Mouse (Mus musculus) adrenal gland, adult 8-10 months (tissue): ENCODE data around the gene Zfand4. TPM values are rescaled to one million over a fixed set of nuclear protein-coding genes. Genes with fewer than 3 reads are reported as not detected.

ENCODE experiments used
- DNase-seq: peaks from one replicate; pipeline ENCODE4 v3.0.0; 2022
- total RNA-seq, 4 experiments: library from RNA; stranded (reverse); gene quantifications; 2 replicates each; pipeline ENCODE4 v1.2.4; 2022

Gene Zfand4
- total RNA-seq, 4 experiments from 2014 or later, result 1.2 to 3.1 (median 2.4) TPM

- no peak for DNase-seq
Observed at GRCm38 (mm10) chr6:116374618-116375017, 110.6 kb downstream of the Zfand4 start.

- DNase-seq, result no peak
Observed at GRCm38 (mm10) chr6:116378892-116379291, 114.9 kb downstream of the Zfand4 start.

Other genes with a start within 250 kb of the Zfand4 start
- gene Tmcc1, start 70.7 kb upstream of the Zfand4 start, total RNA-seq, result 10 to 100 TPM; 20.4 to 37.4 (median 27.8) TPM
- 10 to 100 TPM; 59.0 to 70.2 (median 63.3) TPM for gene Washc2, start 56.2 kb upstream of the Zfand4 start, total RNA-seq
- gene March8, start 73.8 kb downstream of the Zfand4 start, total RNA-seq, result 10 to 100 TPM; 73.0 to 96.4 (median 81.4) TPM
- gene Alox5, start 197.0 kb downstream of the Zfand4 start, total RNA-seq, result 1 to 10 TPM; 1.7 to 4.4 (median 1.9) TPM
- gene Olfr211, start 224.9 kb downstream of the Zfand4 start, total RNA-seq, result not detected
- under 1 TPM; 0.10 to 0.12 (median 0.11) TPM for gene Olfr212, start 242.3 kb downstream of the Zfand4 start, total RNA-seq